Mouse (Mus musculus) hindbrain, embryonic 11.5 days (tissue): Measurements from ENCODE around the gene Cops7b. TPM values are rescaled to one million over a fixed set of nuclear protein-coding genes. Genes with fewer than 3 reads are reported as not detected.

Experiments
- ATAC-seq: fragments of 200-750 bp; cut with Nextera tagmentation; 2 replicates; pipeline ENCODE4 v1.8.0; 2017; ENCODE audit warnings: mild to moderate bottlenecking, moderate TSS enrichment, moderate library complexity; ENCODE audit not compliant: low FRiP score
- DNase-seq: peaks from one replicate; pipeline ENCODE4 v3.0.0-alpha.2; 2015; ENCODE audit warnings: low spot score
- H3K27ac ChIP-seq: fragments of 300-500 bp; sonication (generic); 2 replicates; pipeline ENCODE4 v1.5.1; 2014; ENCODE audit warnings: mild to moderate bottlenecking, low read depth, low read length
- H3K27me3 ChIP-seq: fragments of 300-500 bp; sonication (generic); 2 replicates; pipeline ENCODE4 v1.6.1; 2014; ENCODE audit warnings: mild to moderate bottlenecking, low read length, moderate library complexity, mixed read lengths; ENCODE audit not compliant: control insufficient read depth, insufficient read depth
- H3K36me3 ChIP-seq: fragments of 300-500 bp; sonication (generic); 2 replicates; pipeline ENCODE4 v1.6.1; 2014; ENCODE audit warnings: mild to moderate bottlenecking, low read length, moderate library complexity, mixed read lengths; ENCODE audit not compliant: control insufficient read depth, insufficient read depth
- H3K4me1 ChIP-seq: fragments of 300-500 bp; sonication (generic); replicated peaks from 2 replicates; pipeline ENCODE4 v1.6.1; 2014; ENCODE audit warnings: low read length, mixed read lengths; ENCODE audit not compliant: control insufficient read depth, insufficient read depth
- H3K4me2 ChIP-seq: fragments of 300-500 bp; sonication (generic); replicated peaks from 2 replicates; pipeline ENCODE4 v1.6.1; 2014; ENCODE audit warnings: mild to moderate bottlenecking, low read depth, low read length
- H3K4me3 ChIP-seq: fragments of 300-500 bp; sonication (generic); 2 replicates; pipeline ENCODE4 v1.5.1; 2014; ENCODE audit warnings: low read depth, low read length
- H3K9ac ChIP-seq: fragments of 300-500 bp; sonication (generic); 2 replicates; pipeline ENCODE4 v1.6.1; 2014; ENCODE audit warnings: low read depth, low read length
- H3K9me3 ChIP-seq: fragments of 300-500 bp; sonication (generic); 2 replicates; pipeline ENCODE4 v1.6.1; 2016; ENCODE audit warnings: low read length; ENCODE audit not compliant: control insufficient read depth
- WGBS: fragments of 180-500 bp; shearing (Covaris S2); extraction: QIAGEN DNeasy Blood & Tissue Kit; methylation state at CpG from one replicate; pipeline ENCODE4 v1.1.7; 2014; 5-methylcytosine and 5-hydroxymethylcytosine counted together
- polyA plus RNA-seq: library from polyadenylated mRNA; unstranded; fragments of >200 nt; fragmentation: Nextera tagmentation; extraction: Ambion mirVana; gene quantifications from 2 replicates; pipeline ENCODE4 v1.2.1, GENCODE M21; 2014

The Cops7b gene
- polyA plus RNA-seq, 1 experiment from 2014 or later: 49.7 TPM

DNA sequence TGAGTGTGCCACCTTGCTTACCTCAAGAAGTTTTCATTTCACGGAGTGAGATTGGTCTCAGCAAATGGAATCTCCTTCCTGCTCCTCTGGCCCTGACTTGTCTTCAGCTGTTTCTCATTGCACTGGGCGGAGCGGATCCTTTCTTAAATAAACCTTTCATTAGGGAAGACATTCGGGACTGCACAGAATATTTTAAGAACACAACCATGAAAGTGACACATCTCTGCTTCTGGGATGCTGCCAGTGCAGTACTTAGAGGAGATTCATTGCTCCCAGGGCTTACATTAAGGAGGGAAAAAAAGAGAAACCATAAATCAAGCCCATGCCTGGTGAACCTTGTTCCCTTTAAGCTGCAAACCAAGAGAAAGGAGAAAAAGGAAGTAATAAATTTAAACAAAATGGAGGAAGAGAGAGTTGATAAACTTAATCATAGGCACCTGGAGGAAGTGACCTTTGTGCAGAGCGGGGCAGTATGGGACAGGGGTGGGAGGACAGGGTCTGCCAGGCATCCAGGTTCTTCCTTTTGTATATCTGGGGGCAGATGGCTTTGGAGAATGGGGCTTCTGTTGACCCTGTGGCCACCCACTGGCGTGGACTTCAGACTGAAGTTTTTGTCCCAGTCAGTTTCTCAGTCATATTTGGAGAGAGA lies 50.2 kb downstream of the Cops7b start:
- no peak for ATAC-seq
- Histone ChIP-seq H3K27me3 (no peaks in the 10 kb centered on the region), H3K9ac (no peak overlapping the region), H3K4me2 (no peak overlapping the region), H3K36me3 (no peaks in the 10 kb centered on the region), H3K27ac (no peak overlapping the region), H3K9me3 (no peaks in the 10 kb centered on the region), H3K4me1 (no peaks in the 10 kb centered on the region), H3K4me3 (no peak overlapping the region)
- WGBS: 66% methylated on average over 6 of the region's 6 CpGs
- DNase-seq: no peak

DNA sequence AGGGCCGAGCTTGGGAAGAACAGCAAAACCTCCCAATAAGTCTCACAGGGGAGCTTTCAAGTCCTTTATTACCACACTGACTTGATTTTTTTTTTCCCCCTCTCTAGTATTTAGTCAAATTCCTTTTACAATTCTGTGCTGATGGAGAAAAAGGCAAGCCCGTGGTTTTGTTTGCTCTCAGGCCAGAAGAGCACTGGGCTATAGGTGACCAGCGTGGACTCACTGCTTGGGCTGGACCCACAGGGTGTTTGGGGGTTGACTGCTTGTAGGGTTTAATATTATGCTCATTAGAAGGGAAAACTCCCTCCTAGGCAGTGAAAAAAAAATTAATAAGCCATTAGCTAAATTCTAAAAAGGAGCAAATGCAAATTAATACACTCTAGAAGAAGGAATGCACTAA lies 50.7 kb downstream of the Cops7b start:
- no peaks in the 10 kb centered on the region for H3K27me3 ChIP-seq
- no peaks in the 10 kb centered on the region for H3K4me1 ChIP-seq
- H3K27ac ChIP-seq: no peak overlapping the region
- no peak overlapping the region for H3K4me3 ChIP-seq
- WGBS: 51% methylated on average over 3 of the region's 3 CpGs
- no peaks in the 10 kb centered on the region for H3K9me3 ChIP-seq
- ATAC-seq (no peak), DNase-seq (no peak)
- H3K9ac ChIP-seq: no peak overlapping the region
- no peak overlapping the region for H3K4me2 ChIP-seq
- no peaks in the 10 kb centered on the region for H3K36me3 ChIP-seq

DNA sequence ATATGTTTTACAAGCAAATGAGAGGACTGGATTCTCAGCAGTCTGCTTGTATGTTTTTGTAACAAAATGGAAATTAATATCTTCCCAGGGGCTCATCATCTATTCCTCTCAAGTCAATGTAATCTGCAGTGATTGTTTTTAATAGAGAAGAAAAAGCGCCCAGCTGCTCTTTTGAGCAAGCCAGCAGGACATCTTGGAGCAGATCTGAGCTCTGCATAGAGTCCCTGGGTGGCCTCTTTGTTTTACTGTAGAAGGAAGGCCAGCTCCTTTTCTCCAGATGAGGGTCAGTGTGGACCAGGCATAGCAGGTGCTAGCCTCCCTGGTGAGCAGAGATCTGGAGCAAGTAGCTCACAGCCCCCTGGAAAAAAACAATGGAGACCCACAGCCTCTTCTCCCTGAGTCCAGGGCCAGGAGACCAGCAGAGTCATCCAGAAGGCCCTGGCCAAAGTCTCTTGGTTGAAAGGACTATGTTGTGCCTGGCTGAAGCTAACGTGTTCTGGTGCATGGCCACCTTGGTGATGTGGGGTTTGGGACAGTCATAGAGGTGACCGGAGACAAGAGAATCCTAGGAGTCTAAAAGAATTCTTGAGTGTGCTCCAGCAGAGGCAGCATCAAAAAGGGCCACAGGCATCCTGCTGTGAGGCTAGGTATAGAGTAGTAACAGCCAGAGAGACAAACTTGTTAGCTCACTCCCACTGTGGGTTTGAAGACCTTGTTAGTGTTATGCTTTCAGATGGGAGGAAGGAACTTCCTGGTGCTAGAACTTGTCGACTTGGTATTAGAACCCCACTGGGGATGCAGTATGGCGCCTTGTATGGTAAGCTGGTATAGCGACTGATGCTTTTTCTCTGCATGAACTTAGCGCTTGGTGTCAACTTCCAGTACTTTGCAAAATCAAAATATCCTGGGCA lies 51.4 kb downstream of the Cops7b start:
- DNase-seq: no peak

DNA sequence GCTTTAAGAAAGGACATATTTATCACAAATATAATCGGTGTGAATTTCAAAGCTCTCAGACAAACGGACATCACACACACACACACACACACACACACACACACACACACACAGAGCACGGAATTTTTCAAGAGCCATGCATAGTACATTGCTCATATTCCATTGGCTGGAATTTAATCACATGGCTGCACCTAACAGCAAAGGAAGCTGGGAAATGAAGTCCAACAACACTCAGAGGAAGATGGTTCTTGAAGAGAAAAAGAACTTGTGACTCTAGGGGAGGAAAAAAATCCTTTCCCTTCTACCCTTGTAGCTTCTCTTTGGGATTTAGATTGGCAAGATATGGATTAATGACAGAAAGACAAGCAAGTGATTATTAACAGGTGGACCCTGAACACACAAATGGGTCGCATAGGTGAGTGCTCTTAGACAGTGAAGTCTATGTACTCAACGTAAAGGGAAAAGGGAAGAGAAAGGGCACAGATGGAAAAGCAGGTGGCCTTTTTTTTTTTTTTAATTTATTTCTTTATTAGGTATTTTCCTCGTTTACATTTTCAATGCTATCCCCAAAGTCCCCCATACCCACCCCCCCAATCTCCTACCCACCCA lies 52.2 kb downstream of the Cops7b start:
- H3K36me3 ChIP-seq: no peaks in the 10 kb centered on the region
- H3K9me3 ChIP-seq: no peaks in the 10 kb centered on the region
- peak; percentile 77; the same call in 1 of the 2 replicates for ATAC-seq
- H3K4me1 ChIP-seq: no peaks in the 10 kb centered on the region
- H3K9ac ChIP-seq: no peak overlapping the region
- peak; percentile 52 for DNase-seq
- 52% methylated on average over 6 of the region's 6 CpGs for WGBS
- H3K4me3 ChIP-seq: no peak overlapping the region
- no peak overlapping the region for H3K4me2 ChIP-seq
- no peaks in the 10 kb centered on the region for H3K27me3 ChIP-seq
- H3K27ac ChIP-seq: no peak overlapping the region

More for the DNA sequence above, 51.4 kb downstream of the Cops7b start:
- no peaks in the 10 kb centered on the region for H3K9me3 ChIP-seq
- 54% methylated on average over 7 of the region's 7 CpGs for WGBS
- ATAC-seq: peak; percentile 22; the same call in 1 of the 2 replicates
- no peak overlapping the region for H3K27ac ChIP-seq
- H3K4me1 ChIP-seq: no peaks in the 10 kb centered on the region
- no peak overlapping the region for H3K4me2 ChIP-seq
- H3K4me3 ChIP-seq: no peak overlapping the region
- no peaks in the 10 kb centered on the region for H3K36me3 ChIP-seq
- no peak overlapping the region for H3K9ac ChIP-seq
- no peaks in the 10 kb centered on the region for H3K27me3 ChIP-seq

DNA sequence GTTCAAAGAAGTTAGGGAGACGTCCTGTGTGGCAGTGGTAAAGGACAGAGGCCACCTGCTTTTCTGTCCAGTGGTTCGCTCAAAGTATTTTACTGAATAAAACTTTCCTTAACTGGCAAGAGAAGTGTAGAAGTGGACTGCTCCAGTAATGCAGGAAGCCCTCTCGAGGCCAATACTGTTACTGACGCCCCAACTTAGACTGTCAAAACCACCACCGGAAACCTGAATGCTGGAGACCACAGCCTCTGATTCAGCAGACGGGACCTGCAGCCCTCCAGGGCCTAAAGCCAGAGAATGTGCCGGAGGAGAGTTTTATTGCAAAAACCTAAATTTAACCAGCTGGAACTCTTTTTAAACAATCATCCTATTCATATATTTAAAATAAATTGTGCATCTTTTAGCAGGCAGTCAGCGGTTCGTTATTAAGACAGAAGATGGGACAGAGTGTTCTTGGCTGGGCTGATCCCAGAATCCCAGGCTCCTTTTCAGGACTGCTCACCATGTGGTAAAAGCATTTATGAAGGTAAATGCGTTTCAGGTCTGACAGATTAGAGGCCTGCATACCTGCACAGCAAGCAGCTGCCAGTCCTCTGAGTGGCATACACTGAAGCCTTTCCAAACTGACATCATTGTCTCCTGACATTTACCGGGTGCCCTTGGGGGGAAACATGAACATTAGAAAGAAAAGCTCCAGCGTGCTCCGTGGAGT lies 60.6 kb downstream of the Cops7b start:
- ATAC-seq: no peak
- 76% methylated on average over 13 of the region's 13 CpGs for WGBS

DNA sequence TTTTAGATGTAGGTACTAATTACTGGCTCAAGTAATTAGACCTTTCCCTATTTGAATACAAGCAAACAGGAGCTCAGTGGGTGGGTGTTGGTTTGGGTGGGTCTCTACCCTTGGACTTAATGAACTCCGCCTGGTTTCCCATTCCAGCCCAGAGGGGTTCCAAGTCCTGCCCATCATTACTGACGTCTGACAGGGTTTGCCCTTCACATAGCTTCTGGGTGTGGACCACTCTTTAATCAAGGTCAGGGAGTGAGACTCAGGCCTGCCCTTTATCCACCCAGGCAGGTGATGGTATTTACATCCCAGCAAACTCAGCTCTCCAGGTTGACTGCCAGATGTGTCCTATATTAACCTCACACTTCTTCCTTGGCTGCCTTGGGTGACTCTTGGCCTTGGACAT lies 64.8 kb downstream of the Cops7b start:
- no peaks in the 10 kb centered on the region for H3K9me3 ChIP-seq
- no peak overlapping the region for H3K9ac ChIP-seq
- 71% methylated on average over 2 of the region's 2 CpGs for WGBS

More for the DNA sequence above, 60.6 kb downstream of the Cops7b start:
- H3K4me3 ChIP-seq: no peak overlapping the region
- no peak for DNase-seq
- H3K36me3 ChIP-seq: no peaks in the 10 kb centered on the region
- no peak overlapping the region for H3K9ac ChIP-seq
- H3K4me1 ChIP-seq: no peaks in the 10 kb centered on the region
- H3K27ac ChIP-seq: no peak overlapping the region
- no peak overlapping the region for H3K4me2 ChIP-seq
- no peaks in the 10 kb centered on the region for H3K27me3 ChIP-seq
- no peaks in the 10 kb centered on the region for H3K9me3 ChIP-seq

DNA sequence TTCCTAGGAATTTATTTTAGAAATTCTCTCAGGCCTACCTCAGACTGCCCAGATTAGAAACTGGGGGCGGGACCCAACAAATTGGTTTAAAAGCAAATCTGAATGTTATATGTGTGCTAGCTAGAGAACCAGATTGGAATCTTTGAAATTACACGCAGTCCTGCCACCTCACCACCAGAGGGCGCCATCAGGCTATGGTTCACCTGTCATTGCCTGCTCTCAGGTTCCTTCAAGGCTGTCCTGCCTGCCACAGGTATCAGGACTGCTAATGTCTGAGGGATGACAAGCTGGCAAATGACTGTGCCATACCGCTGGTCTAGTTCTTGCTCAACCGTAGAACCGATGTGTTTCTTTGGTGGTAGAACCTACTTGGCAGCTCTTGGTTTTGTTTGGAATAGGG lies 67.6 kb downstream of the Cops7b start:
- Histone ChIP-seq H3K9ac (no peak overlapping the region), H3K4me1 (no peaks in the 10 kb centered on the region), H3K27ac (no peak overlapping the region), H3K4me2 (no peak overlapping the region), H3K9me3 (no peaks in the 10 kb centered on the region), H3K4me3 (no peak overlapping the region), H3K27me3 (no peaks in the 10 kb centered on the region), H3K36me3 (no peaks in the 10 kb centered on the region)
- DNase-seq (peak; percentile 76), ATAC-seq (no peak)
- WGBS: 22% methylated on average over 6 of the region's 6 CpGs

More for the DNA sequence above, 64.8 kb downstream of the Cops7b start:
- H3K27me3 ChIP-seq: no peaks in the 10 kb centered on the region
- ATAC-seq (no peak), DNase-seq (no peak)
- H3K4me1 ChIP-seq: no peaks in the 10 kb centered on the region
- H3K4me2 ChIP-seq: no peak overlapping the region
- H3K27ac ChIP-seq: no peak overlapping the region
- no peaks in the 10 kb centered on the region for H3K36me3 ChIP-seq
- no peak overlapping the region for H3K4me3 ChIP-seq

DNA sequence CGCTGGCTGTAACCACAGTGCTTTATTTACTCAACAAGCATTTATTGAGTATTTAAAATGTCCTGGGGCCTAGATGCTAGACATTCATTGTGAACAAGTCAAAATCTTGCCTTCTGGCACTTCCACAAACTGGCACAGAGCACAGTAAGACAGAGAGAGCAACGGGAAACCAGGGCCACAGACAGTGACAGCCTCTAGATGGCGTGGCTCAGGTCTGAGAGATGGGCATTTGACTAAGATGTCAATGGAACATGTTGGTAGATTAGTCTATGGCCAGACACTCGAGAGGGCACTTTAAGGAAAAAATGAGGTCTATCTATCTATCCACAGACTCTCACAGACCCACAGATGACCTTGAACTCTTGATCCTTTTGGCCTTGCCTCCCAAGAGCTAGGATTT lies 70.0 kb downstream of the Cops7b start:
- Histone ChIP-seq H3K27me3 (no peaks in the 10 kb centered on the region), H3K4me1 (no peaks in the 10 kb centered on the region), H3K4me2 (no peak overlapping the region), H3K27ac (no peak overlapping the region), H3K4me3 (no peak overlapping the region), H3K9ac (no peak overlapping the region), H3K36me3 (no peaks in the 10 kb centered on the region), H3K9me3 (no peaks in the 10 kb centered on the region)
- 59% methylated on average over 4 of the region's 4 CpGs for WGBS
- no peak for DNase-seq
- ATAC-seq: no peak
